Mouse (Mus musculus) brain, embryonic 18.5 days (tissue): Measurements from ENCODE around the gene Aldh3b2.

Experiments used
- DNase-seq: peaks from one replicate; pipeline ENCODE4 v3.0.0-alpha.2; 2012; ENCODE audit warnings: low read depth, low spot score

Gene Aldh3b2

DNA sequence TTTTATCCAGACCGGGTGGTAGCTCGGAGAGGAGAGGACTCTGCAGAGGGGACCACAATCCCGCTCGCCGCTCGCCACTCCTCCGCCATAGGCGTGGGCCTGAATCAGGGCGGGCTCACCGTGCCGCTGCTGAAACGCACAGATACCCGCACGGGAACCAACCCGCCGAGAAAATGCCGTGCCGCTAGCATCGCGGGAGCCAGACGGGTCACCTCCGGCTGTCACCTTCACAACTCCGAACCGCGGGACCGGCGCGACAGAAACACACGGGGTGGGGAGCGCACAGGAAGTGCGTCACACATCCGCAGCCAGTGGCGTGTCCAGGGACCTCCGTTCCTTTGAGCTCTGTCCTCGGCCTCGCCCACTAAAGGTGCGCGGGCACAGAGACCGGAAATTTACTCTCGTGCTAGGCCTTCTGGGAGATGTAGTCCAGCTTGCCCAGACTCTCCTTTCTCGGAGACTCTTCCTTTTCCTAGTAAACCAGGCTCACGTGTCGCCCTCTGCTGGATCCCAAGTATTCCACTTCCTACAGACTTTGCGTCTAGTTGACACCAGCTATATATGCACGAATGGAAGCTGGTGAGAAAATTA lies 40.4 kb downstream of the Aldh3b2 start, which contains the start of gene Ndufv1:
TSS of gene Ndufv1 (minus strand) at position 375 of the 591 bp plus-strand sequence.
- DNase-seq = peak; percentile 97

DNA sequence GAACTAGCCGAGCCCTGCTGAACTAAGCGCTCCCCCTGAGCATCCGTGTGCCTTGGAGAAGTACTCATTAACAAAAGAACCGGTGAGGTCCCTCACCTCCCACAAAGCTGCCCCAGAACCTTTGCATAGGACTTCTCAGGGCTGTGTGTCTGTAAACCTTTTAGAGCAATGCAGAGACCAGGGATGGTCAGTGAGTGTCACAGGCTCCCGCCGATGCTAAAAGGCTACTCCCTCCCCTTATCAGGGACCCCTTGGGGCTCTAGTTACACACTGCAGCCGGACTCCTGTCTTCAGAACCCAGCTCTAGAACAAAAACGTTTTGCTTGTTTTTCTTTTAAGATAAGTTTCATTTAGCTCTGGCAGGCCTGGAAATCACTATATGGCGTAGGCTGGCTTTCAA lies 40.9 kb downstream of the Aldh3b2 start:
- DNase-seq = no peak

DNA sequence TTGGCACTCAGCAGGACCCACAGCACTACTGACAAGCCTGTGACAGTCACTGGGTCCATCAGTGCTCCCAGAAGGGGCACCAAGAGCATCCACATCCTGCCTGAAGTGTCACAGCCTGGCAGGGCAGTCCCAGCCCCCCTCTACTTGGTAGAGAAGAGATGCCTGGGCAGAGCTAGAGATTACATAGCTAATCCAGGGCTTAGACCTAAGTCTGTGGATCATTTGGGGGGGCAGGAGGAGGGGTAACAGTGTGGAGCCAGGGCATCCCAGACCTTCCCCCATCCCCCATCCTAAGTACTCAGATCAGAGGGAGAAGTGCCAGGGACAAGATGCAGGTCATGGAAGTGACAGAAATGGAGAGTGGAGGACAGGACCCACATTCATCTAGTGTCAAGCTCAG lies 42.7 kb downstream of the Aldh3b2 start:
- DNase-seq = no peak

DNA sequence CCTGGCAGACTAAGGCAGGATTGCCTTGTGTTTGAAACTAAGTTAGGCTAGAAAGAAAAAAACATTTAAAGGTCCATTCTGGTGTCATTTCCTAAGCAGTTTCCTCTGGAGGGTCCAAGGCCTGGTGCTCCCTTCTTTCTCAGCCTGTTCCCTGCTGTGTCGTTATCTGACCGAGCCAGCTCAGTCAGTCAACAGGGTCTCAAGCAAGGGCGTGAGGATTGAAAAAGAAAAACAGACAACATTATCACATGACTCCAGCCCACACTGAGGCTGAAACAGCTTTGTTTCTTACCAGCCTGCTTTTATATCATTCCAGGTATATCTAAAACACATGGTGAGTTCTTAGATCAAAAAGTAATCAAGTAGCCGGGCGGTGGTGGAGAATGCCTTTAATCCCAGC lies 43.5 kb downstream of the Aldh3b2 start:
- DNase-seq = no peak

DNA sequence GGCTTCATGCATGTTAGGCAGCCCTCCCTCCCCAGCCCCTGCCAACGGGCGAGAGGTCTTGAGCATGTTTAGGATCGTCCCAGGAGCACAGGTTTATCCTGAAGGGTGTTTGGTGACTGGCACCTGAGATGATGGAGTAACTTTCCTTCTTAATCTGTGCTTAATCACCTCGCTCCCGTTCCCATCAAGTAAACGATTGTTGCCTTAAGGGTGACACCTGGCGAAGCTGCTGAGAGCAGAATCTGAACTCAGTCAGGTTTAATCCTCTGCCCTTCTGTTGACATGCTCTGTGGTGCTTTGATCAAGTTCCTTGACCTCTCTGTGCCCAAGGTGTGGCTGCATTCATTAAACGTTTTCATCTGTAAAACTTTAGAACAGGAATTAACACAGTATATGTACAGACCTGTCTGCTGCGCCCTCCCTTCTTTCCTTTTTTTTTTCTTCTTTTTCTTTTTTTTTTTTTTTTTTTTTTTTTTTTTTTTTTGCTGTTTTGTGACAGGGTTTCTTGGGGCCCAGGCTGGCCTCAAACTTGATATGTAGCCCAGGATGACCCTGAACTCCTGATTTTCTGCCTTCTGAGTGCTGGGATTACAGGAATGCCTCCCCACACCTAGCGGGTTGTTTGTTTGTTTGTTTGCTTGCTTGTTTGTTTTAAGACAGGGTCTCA lies 45.9 kb downstream of the Aldh3b2 start:
- DNase-seq = no peak

DNA sequence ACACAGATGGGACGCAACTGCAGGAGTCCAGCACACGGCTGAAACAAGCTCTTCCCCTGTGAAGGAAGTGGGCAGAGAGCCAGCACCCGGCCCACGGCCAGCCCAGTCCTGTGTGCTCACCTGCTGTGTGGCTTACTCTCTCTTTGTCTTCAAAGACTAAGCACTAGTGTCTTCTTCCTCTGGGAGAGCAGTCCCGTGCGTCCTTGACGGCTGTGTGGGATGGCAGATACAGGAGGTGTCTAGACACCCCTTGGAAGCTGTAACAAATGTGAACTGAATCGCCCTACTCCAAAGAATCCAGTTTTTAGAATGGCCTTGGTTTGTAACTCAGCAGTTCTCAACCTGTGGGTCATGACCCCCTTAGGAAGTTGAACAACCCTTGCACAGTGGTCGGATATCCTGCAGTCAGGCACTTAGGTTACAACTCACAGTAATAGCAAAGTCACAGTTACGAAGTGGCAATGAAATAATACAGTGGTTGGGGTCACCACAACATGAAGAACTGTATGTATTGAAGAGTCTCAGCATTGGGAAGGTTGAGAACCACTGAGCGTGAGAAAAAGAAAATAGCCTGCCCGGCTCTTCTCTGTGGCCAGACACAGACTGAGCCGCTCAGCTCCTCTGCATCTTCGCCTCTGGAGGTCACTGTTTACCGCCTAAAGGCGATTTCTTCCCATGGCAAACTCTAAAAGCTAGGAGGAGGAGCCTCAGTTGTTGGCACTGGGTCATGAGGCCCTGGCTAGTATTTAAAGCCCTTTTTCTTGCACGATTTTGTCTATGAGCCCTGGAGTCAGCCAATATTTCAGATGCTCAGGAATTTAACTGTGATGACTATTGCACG lies 46.8 kb downstream of the Aldh3b2 start:
- DNase-seq = peak; percentile 46

DNA sequence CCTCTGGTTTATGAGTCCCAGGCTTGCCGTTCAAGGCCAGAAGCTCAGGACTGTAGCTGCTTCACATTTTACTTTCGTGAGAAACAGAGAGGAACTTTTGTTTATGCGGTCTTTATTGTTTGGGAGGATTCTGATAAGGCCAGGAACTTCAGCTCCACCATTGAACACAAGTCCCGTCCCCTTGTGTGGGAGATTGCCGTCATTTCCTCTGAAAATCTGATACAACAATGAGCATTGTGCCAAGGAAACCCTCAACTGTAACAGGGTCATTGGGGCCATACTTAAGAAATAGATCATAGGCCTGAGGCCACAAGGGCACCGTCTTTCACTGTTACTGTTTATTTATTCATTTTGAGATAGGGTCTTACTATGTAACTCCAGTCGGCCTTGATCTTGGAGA lies 51.1 kb downstream of the Aldh3b2 start:
- no peak for DNase-seq

DNA sequence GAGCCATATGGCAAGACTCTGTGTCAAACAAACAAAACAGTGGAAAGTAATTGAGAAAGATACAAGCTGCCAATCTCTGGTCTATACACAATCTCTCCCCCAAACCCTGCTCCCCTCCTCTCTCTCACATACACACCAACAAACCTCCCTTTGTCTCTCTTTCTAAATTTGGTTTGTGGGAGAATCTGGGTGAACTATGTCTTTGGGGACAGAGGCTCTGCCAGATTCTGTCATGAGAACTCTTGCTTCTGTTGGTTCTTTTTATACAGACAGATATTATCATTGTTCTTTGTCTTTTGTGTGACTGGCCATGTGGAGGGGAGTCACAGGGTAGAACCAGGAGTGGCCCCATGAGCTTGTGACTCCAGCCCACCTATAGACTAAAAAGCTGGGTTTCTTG lies 55.4 kb downstream of the Aldh3b2 start:
- no peak for DNase-seq
